Mouse (Mus musculus): ENCODE data around the gene Sh3glb2. TPM values are rescaled to one million over a fixed set of nuclear protein-coding genes. Genes with fewer than 3 reads are reported as not detected.
A peak's percentile ranks its signal among the peaks of the same experiment; 100 is the strongest.

Gene Sh3glb2
- polyA plus RNA-seq, 1 experiment, result 304 TPM

DNA sequence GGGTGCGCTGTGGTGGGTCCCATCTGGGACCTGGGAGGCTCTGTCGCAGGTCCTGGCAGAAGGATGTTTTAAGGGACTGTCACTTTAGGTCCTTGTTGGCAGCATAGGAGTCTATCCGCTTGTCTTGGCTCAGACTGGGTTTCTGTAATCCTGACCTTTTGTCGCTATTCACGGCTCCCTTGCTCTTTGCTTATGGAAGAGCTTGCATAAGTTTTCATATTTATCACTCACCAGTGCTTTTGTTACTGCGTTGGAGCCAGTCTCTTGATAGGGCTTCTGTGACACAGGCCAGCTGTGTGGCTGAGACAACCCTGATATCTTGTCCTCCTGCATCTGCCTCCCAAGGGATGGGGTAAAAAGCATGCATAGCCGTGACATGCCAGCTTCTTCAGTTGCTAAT lies 20.2 kb upstream of the Sh3glb2 start:
- no peak for DNase-seq (ENCODE audit: low read depth)
- no peak for TF ChIP-seq CTCF (IDR thresholded peaks at IDR 0.05; ENCODE audit: borderline replicate concordance, extremely low read depth, insufficient read depth, insufficient read length)
- no peak for TF ChIP-seq POLR2A (IDR thresholded peaks at IDR 0.05; ENCODE audit: borderline replicate concordance, extremely low read depth, insufficient read depth, insufficient read length, poor library complexity, severe bottlenecking)

DNA sequence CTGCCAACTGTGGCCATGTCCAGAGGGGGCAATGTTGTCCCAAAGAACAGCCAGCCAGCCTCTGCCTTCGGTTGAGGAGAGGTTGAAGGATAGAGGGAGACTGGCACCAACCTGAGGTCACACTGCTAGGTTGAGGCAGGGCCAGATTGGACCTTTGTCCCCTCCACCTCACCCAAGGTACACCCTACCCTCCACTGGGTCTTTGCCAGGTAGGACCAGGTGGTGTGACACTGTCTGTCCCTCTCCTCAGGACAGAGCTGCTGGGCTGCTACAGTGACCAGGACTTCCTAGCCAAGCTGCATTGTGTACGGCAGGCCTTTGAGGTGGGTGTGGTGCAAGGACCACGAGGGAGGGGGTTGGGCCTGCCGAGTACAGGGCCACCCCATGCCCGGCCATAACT lies 18.6 kb upstream of the Sh3glb2 start:
- TF ChIP-seq CTCF (IDR thresholded peaks at IDR 0.05; ENCODE audit: borderline replicate concordance, extremely low read depth, insufficient read depth, insufficient read length) (no peak), POLR2A (IDR thresholded peaks at IDR 0.05; ENCODE audit: borderline replicate concordance, extremely low read depth, insufficient read depth, insufficient read length, poor library complexity, severe bottlenecking) (no peak)
- DNase-seq (ENCODE audit: low read depth), result no peak

DNA sequence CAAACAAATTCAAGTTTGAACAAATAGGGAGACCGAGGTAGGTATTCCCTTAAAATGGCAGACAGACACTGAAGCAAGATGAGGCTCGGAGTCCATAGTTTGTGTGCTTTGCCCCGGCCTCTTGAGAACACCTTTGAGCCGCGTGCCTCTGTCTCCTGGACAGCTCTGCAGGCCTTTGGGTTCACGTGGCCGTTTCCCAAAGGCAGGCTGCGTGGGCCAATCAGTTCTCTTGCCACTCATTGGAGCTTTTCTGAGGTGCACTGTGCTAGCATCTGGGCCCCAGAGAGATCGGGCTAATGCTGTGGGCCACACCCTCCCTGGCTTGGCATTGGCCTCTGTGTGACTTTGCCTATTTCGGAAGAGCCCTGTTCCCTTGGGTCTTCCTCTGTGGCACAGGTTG lies 16.8 kb upstream of the Sh3glb2 start:
- TF ChIP-seq POLR2A (IDR thresholded peaks at IDR 0.05; ENCODE audit: borderline replicate concordance, extremely low read depth, insufficient read depth, insufficient read length, poor library complexity, severe bottlenecking) (no peak), CTCF (IDR thresholded peaks at IDR 0.05; ENCODE audit: borderline replicate concordance, extremely low read depth, insufficient read depth, insufficient read length) (no peak)
- no peak for DNase-seq (ENCODE audit: low read depth)

DNA sequence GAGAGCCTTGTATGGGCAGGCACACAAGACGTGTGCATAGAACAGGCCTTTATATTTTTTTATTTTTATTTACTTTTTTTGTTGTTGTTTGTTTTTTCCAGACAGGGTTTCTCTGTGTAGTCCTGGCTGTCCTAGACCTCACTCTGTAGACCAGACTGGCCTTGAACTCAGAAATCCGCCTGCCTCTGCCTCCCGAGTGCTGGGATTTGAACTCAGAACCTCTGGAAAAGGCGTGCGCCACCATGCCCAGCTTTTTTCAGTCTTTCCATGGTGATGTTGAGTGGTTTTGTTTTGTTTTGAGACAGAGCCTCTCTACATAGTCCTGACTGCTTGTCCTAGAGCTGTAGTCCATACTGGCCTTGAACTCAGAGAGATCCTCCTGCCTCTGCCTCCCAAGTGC lies 13.6 kb upstream of the Sh3glb2 start:
- TF ChIP-seq POLR2A (IDR thresholded peaks at IDR 0.05; ENCODE audit: borderline replicate concordance, extremely low read depth, insufficient read depth, insufficient read length, poor library complexity, severe bottlenecking), result no peak
- no peak for TF ChIP-seq CTCF (IDR thresholded peaks at IDR 0.05; ENCODE audit: borderline replicate concordance, extremely low read depth, insufficient read depth, insufficient read length)
- DNase-seq (ENCODE audit: low read depth), result no peak

DNA sequence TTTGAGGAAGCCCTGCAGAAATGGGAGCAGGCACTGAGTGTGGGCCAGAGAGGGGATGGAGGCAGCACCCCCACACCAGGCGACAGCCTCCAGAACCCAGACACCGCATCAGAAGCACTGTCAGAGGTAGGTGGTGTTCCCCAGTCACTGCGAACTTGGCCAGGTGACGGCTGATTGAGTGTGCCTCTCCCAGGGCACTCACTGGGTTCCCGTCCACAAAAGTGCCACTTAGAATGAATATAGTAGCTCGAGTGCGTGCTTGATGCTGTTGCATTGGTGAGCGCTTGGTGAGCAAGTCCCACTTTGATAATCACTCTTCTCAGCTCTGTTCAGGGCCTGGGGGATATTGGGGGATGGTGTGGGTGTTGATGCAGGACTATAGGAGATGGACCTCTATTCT lies 12.4 kb upstream of the Sh3glb2 start:
- DNase-seq (ENCODE audit: low read depth), result no peak
- no peak for TF ChIP-seq CTCF (IDR thresholded peaks at IDR 0.05; ENCODE audit: borderline replicate concordance, extremely low read depth, insufficient read depth, insufficient read length)
- no peak for TF ChIP-seq POLR2A (IDR thresholded peaks at IDR 0.05; ENCODE audit: borderline replicate concordance, extremely low read depth, insufficient read depth, insufficient read length, poor library complexity, severe bottlenecking)

DNA sequence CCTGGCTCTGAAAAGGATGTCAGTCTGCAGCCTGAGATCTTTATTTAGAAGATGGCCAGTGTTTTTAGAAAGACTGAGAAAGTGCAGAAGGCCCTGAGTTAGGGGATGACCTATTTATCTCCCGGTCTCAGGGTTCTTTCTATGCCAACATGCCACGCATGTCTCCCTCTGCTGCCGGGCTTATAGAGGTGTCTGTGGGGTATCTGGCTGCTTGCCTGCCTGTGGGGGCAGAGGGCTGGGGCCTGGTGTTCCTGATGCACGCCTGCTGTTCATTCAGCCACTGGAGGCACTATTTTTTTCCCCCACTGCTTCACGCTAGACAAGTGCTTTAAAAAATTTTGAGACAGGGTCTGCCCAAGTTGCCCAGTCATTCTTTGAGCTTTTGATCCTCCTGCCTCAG lies 7.1 kb upstream of the Sh3glb2 start:
- no peak for DNase-seq (ENCODE audit: low read depth)
- no peak for TF ChIP-seq POLR2A (IDR thresholded peaks at IDR 0.05; ENCODE audit: borderline replicate concordance, extremely low read depth, insufficient read depth, insufficient read length, poor library complexity, severe bottlenecking)
- TF ChIP-seq CTCF (IDR thresholded peaks at IDR 0.05; ENCODE audit: borderline replicate concordance, extremely low read depth, insufficient read depth, insufficient read length), result no peak

DNA sequence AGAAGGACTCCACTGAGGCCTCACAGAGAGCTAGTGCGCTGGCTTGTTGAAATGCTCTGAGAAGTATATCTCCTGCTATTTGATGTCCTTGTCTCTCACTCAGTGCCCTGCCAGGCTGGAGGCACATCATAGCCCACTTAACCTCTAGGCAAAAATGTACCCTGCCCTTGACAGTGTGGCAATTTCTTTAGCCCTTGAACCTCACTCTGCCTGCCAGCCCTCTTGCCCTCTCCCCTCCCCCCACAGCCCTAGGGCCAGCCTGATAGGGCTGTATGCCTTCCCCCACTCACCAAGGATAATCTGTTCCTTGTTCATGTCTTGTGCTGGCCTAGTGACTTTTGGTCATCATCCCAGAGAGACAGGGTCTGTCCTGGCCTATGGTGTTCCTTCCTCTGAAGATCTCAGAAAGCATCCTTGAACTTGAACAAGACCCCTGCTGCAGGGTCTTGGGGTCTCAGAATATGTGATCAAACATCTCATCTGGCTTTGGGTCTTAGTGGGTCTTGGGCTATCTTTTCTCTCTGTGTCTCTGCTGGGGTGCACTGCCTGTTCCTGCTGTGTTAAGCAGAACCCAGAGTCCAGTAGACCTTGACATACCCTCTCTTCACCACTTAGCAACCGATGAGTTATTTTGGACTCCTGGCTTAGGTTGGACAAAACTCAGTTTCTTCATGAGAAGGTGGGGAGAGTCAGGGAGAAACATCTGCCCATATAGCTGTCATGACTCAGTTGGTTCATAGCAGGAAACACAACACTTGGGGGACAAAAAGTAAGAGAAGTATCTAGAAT lies 6.3 kb upstream of the Sh3glb2 start:
- no peak for TF ChIP-seq POLR2A (IDR thresholded peaks at IDR 0.05; ENCODE audit: borderline replicate concordance, extremely low read depth, insufficient read depth, insufficient read length, poor library complexity, severe bottlenecking)
- no peak for TF ChIP-seq CTCF (IDR thresholded peaks at IDR 0.05; ENCODE audit: borderline replicate concordance, extremely low read depth, insufficient read depth, insufficient read length)
- DNase-seq (ENCODE audit: low read depth), result no peak

DNA sequence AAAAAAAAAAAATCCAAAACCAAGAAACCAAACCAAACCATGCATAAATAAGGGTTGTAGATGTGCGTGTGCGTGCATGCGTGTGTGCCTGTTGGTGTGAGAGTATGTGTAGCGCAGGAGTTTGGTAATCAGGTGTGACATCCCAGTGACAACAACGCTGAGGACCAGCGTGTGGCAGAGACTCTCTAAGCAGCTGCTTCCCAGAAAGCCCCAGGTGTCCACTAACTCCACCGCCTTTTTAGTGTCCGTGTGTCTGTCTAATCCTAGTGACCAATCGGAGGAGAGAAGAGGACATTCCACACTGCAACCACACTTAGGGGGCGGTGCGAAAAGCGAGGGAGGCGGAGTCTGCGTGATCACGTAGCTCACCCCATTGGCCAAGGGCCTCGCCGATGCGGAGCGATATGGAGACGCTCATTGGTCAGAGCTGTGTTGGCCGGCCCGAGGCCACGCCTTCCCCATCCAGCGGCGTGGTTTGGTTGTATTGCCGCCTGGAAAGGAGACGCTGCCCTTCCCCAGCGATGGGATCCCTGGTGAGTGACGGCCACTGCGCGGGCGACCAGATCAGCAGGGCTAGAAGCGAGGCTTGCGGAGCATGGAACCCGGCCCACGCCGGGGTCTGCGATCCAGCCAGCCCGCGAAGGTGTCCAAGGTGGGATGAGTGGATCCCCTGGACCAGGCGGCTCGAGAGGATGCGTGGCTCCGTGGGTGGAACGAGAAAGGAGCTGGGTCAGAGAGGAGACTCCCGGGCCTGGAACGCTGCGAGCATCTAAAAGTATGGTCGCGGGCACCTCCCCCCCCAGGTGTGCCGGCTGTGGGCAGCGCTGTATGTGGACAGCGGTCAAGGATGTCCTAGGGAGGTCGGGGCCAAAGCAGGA lies 4.9 kb upstream of the Sh3glb2 start, which contains the start of gene Miga2:
Gene Miga2 (plus strand): TSS at position 461 of the 878 bp plus-strand sequence.
- peak; percentile 100 for DNase-seq (ENCODE audit: low read depth)
- TF ChIP-seq CTCF (IDR thresholded peaks at IDR 0.05; ENCODE audit: borderline replicate concordance, extremely low read depth, insufficient read depth, insufficient read length) (no peak), POLR2A (IDR thresholded peaks at IDR 0.05; ENCODE audit: borderline replicate concordance, extremely low read depth, insufficient read depth, insufficient read length, poor library complexity, severe bottlenecking) (no peak; the same call in 1 of the 2 replicates)

DNA sequence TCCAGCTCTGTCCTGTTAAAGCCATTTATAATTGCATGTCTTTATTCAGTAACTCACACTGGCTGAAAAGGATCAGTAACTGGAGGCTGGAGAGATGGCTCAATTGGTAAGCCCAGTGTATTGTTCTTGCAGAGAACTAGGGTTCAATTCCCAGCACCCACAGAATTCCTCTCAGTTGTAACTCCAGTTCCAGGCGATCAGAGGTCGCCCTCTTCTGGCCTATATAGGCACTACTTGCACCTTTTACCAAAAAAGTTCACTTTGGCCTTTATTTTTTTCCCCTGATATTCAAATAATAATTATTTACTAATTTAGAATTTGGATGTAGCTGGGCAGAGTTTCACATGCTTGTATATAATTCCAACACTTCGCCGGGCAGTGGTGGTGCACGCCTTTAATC lies 3.7 kb upstream of the Sh3glb2 start:
- TF ChIP-seq CTCF (IDR thresholded peaks at IDR 0.05; ENCODE audit: borderline replicate concordance, extremely low read depth, insufficient read depth, insufficient read length) (peak; percentile 26; the same call in 1 of the 2 replicates), POLR2A (IDR thresholded peaks at IDR 0.05; ENCODE audit: borderline replicate concordance, extremely low read depth, insufficient read depth, insufficient read length, poor library complexity, severe bottlenecking) (no peak)
- no peak for DNase-seq (ENCODE audit: low read depth)

DNA sequence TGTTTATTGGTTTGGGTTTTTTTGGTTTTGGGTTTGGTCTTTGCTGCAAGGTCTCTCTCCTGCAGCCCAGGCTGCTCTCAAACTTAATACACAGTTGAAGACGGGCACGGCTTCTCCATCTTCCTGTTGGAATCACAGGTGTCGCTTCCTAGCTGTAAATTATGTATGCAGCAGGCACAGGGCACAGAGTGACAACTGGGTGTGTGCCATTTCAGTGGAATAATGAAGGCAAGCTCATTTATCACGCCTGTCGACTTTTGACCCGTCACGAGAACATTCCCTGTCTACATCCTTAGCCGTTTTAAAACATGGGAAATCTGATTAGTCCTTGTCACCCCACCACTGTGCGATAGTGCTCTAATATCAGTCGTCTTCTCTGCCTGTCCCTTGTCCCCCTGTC lies 1.5 kb upstream of the Sh3glb2 start:
- TF ChIP-seq CTCF (IDR thresholded peaks at IDR 0.05; ENCODE audit: borderline replicate concordance, extremely low read depth, insufficient read depth, insufficient read length) (no peak), POLR2A (IDR thresholded peaks at IDR 0.05; ENCODE audit: borderline replicate concordance, extremely low read depth, insufficient read depth, insufficient read length, poor library complexity, severe bottlenecking) (no peak)
- DNase-seq (ENCODE audit: low read depth), result no peak

Data from brain, embryonic 14.5 days (tissue).